In the genomic region with DNA sequence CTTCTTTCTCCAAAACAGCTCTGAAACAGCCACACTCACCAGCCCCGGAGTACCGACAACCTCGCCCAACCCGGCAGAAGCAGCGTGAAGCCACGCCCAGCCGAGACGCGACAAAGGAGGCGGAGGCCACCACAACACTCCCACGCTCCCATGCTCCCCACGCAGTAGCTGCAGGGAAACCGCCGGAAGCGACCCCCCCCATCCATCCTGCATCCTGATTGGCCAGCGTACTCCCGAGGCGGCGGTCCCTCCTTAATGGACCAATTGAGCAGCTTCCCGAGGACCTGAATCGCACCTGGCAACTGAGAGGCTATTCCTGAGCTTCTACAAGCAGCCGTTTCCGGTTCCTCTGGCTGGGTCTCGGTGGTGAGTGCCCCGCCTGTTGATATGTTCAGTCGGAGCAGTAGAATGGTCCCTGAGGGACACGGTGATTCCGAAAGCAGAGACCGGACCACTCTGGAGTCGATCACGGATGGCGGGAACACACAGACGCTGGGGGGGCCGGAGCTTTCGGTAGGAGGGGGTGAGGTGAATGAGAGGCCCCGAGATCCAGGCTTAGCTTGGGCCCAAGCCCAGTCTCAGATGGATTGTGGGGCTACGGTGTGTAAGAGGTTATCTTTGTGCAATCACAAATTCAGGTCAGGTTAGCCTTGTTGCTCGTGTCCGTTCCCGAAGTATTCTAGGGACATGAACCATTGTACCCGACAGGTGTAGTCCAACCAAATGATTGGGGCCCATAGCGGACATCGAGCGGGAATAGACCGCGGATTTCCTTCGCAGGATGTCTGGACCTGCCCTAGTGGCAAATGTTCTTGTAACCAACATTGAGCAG, we compare ENCODE assay signal across 8 mouse cellular contexts. TPM values are rescaled to one million over a fixed set of nuclear protein-coding genes. Genes with fewer than 3 reads are reported as not detected.
A peak's percentile ranks its signal among the peaks of the same experiment; 100 is the strongest.
DNase-seq lines count a peak whose midpoint lies in the region; ATAC-seq and TF ChIP-seq lines count a peak whose summit lies in the region.

A gene (plus strand): TSS at position 160 of the 832 bp plus-strand sequence.

- peak within 1 kb of the TSS; percentile 86 for H3K4me2 ChIP-seq in heart, embryonic 15.5 days
- peak within 1 kb of the TSS; percentile 97 for H3K4me2 ChIP-seq in liver, embryonic 14.5 days (ENCODE audit: low read depth)
- peak within 1 kb of the TSS; percentile 71 for H3K4me2 ChIP-seq in neural tube, embryonic 12.5 days (replicated peaks)

- no peaks in the 10 kb centered on the region for H3K9me3 ChIP-seq in forebrain, embryonic 10.5 days
- no peaks in the 10 kb centered on the region for H3K9me3 ChIP-seq in heart, embryonic 15.5 days (replicated peaks)
- no peaks in the 10 kb centered on the region for H3K9me3 ChIP-seq in liver, embryonic 14.5 days (ENCODE audit: control insufficient read depth, low read length)
- H3K9me3 ChIP-seq in neural tube, embryonic 12.5 days = no peaks in the 10 kb centered on the region

- peak within 1 kb of the TSS; percentile 60 for H3K9ac ChIP-seq in heart, embryonic 15.5 days
- peak within 1 kb of the TSS; percentile 67 for H3K9ac ChIP-seq in liver, embryonic 14.5 days (replicated peaks)
- peak within 1 kb of the TSS; percentile 52 for H3K9ac ChIP-seq in neural tube, embryonic 12.5 days

- H3K27me3 ChIP-seq in forebrain, embryonic 10.5 days (ENCODE audit: poor library complexity, severe bottlenecking) = no peaks in the 10 kb centered on the region
- H3K27me3 ChIP-seq in heart, embryonic 15.5 days = no peaks in the 10 kb centered on the region
- no peaks in the 10 kb centered on the region for H3K27me3 ChIP-seq in liver, embryonic 14.5 days (ENCODE audit: control insufficient read depth, insufficient read depth, low read length)
- H3K27me3 ChIP-seq in neural tube, embryonic 12.5 days (replicated peaks) = no peaks in the 10 kb centered on the region

- DNase-seq in c-Kit-positive CD71-negative TER-119-negative erythroid progenitor cells, embryonic 14.5 days (ENCODE audit: low read depth) = peak; percentile 80
- peak; percentile 95 for DNase-seq in forebrain, embryonic 10.5 days (ENCODE audit: extremely low spot score, low spot score)
- DNase-seq in kidney, postnatal 25 days = peak; percentile 94 to 98
- peak; percentile 63 to 66 (median 65) for DNase-seq in liver, embryonic 14.5 days (ENCODE audit: low read depth in 3 of 3, low spot score in 3 of 3)
- DNase-seq in telencephalon, adult 2 months (ENCODE audit: low read depth, low spot score) = peak; percentile 91

- peak; percentile 96 for ATAC-seq in CD4-positive, CD25-positive, alpha-beta regulatory T cell, adult 4 months
- peak; percentile 99 for ATAC-seq in heart, embryonic 15.5 days (replicated peaks; ENCODE audit: insufficient number of reproducible peaks, insufficient read depth, low FRiP score, low read depth)
- ATAC-seq in liver, embryonic 14.5 days (ENCODE audit: insufficient read depth) = peak; percentile 91
- ATAC-seq in neural tube, embryonic 12.5 days (ENCODE audit: low FRiP score, low read depth) = peak; percentile 97

- no peak for TF ChIP-seq EP300 in liver, embryonic 14.5 days (IDR thresholded peaks at IDR 0.05; ENCODE audit: low read depth)

- TF ChIP-seq CTCF in liver, embryonic 14.5 days (IDR thresholded peaks at IDR 0.05; ENCODE audit: low read depth) = no peak

- H3K4me3 ChIP-seq in forebrain, embryonic 10.5 days = peak within 1 kb of the TSS; percentile 63
- peak within 1 kb of the TSS; percentile 59 for H3K4me3 ChIP-seq in heart, embryonic 15.5 days
- peak within 1 kb of the TSS; percentile 60 to 78 for H3K4me3 ChIP-seq in liver, embryonic 14.5 days (ENCODE audit: insufficient read depth in 1 of 2, low read depth in 2 of 2, low read length in 2 of 2)
- H3K4me3 ChIP-seq in neural tube, embryonic 12.5 days = peak within 1 kb of the TSS; percentile 53

- peak within 1 kb of the TSS; percentile 84 for H3K27ac ChIP-seq in forebrain, embryonic 10.5 days
- peak within 1 kb of the TSS; percentile 63 for H3K27ac ChIP-seq in heart, embryonic 15.5 days
- no peak within 1 kb of the TSS for H3K27ac ChIP-seq in liver, embryonic 14.5 days
- H3K27ac ChIP-seq in neural tube, embryonic 12.5 days = no peak within 1 kb of the TSS

- 5% methylated on average over 47 of the region's 47 CpGs for WGBS in forebrain, embryonic 10.5 days
- WGBS in heart, embryonic 15.5 days = 4% methylated on average over 47 of the region's 47 CpGs
- 5% methylated on average over 47 of the region's 47 CpGs for whole genome bisulfite sequencing in liver, embryonic 14.5 days (ENCODE audit: insufficient replicate concordance)
- 7% methylated on average over 47 of the region's 47 CpGs for WGBS in neural tube, embryonic 12.5 days

- peaks cover 18% of the 10 kb centered on the region for H3K36me3 ChIP-seq in forebrain, embryonic 10.5 days (replicated peaks)
- peaks cover 11% of the 10 kb centered on the region for H3K36me3 ChIP-seq in heart, embryonic 15.5 days
- H3K36me3 ChIP-seq in liver, embryonic 14.5 days (replicated peaks; ENCODE audit: control insufficient read depth, insufficient read depth, low read depth) = no peaks in the 10 kb centered on the region
- peaks cover 7% of the 10 kb centered on the region; the same call in 1 of the 2 replicates for H3K36me3 ChIP-seq in neural tube, embryonic 12.5 days

- H3K4me1 ChIP-seq in forebrain, embryonic 10.5 days = peaks cover 19% of the 10 kb centered on the region
- H3K4me1 ChIP-seq in heart, embryonic 15.5 days (replicated peaks) = peaks cover 15% of the 10 kb centered on the region
- peaks cover 10 to 14% of the 10 kb centered on the region in 2 experiments for H3K4me1 ChIP-seq in liver, embryonic 14.5 days (replicated peaks; ENCODE audit: control insufficient read depth in 2 of 2, insufficient read depth in 2 of 2, low read length in 1 of 2)
- peaks cover 9% of the 10 kb centered on the region for H3K4me1 ChIP-seq in neural tube, embryonic 12.5 days

RNA-seq across cellular contexts. Expression of the gene that starts here (rescaled TPM):
- polyA plus RNA-seq in CD4-positive, CD25-positive, alpha-beta regulatory T cell, adult 4 months (2017; shearing (Covaris generic)) = 100 to 1,000 TPM; 103 to 155 TPM
- polyA plus RNA-seq in forebrain, embryonic 10.5 days (2016; fragmentation: Nextera tagmentation; extraction: Ambion mirVana) = 59.3 and 62.2 TPM in 2 replicates
- 29.6 and 40.6 TPM in 2 replicates for polyA plus RNA-seq in heart, embryonic 15.5 days (2015; fragmentation: Nextera tagmentation; extraction: Ambion mirVana)
- polyA plus RNA-seq in liver, embryonic 14.5 days (2012; rRNA removed) = 14.9 and 15.5 TPM in 2 replicates
- polyA plus RNA-seq in liver, embryonic 14.5 days (2014; fragmentation: Nextera tagmentation; extraction: Ambion mirVana) = 19.3 and 20.4 TPM in 2 replicates
- 61.3 and 68.9 TPM in 2 replicates for polyA plus RNA-seq in neural tube, embryonic 12.5 days (2016; fragmentation: Nextera tagmentation; extraction: Ambion mirVana)

Comparison
In these comparisons a context has a peak if more than half of its experiments do, and no peak if none do; other contexts are left out.
1. H3K27ac ChIP-seq: peak in forebrain, embryonic 10.5 days (single experiment) and heart, embryonic 15.5 days (single experiment); none in liver, embryonic 14.5 days (single experiment) and neural tube, embryonic 12.5 days (single experiment).
2. Peak in every context shown above with its lines, with median percentiles within 50 percentile points of each other: ATAC-seq, DNase-seq, H3K4me3 ChIP-seq, H3K4me2 ChIP-seq and H3K9ac ChIP-seq.